Mouse (Mus musculus): Measurements from ENCODE around the gene Golga3.

GRCm38 (mm10) chr5:110176362-110177020, at the start of gene Golga3:
- TF ChIP-seq CTCF (IDR thresholded peaks at IDR 0.05; ENCODE audit: low read depth, low read length), result no peak
- TF ChIP-seq POLR2A (IDR thresholded peaks at IDR 0.05; ENCODE audit: borderline replicate concordance, low read depth, low read length), result no peak
